Mouse (Mus musculus) embryonic facial prominence, embryonic 12.5 days (tissue): ENCODE results near the gene Dbp. TPM values are rescaled to one million over a fixed set of nuclear protein-coding genes. Genes with fewer than 3 reads are reported as not detected.
A peak's percentile ranks its signal among the peaks of the same experiment; 100 is the strongest.

Experiments
- ATAC-seq: fragments of 200-750 bp; cut with Nextera tagmentation; 2 replicates; pipeline ENCODE4 v1.8.0; 2017; ENCODE audit not compliant: insufficient number of reproducible peaks, insufficient read depth, low FRiP score, low TSS enrichment
- H3K27ac ChIP-seq: fragments of 300-500 bp; sonication (generic); 2 replicates; pipeline ENCODE4 v1.5.1; 2016; ENCODE audit warnings: mild to moderate bottlenecking
- H3K27me3 ChIP-seq: fragments of 300-500 bp; sonication (generic); 2 replicates; pipeline ENCODE4 v1.6.1; 2016; ENCODE audit warnings: mild to moderate bottlenecking, moderate library complexity
- H3K36me3 ChIP-seq: fragments of 300-500 bp; sonication (generic); 2 replicates; pipeline ENCODE4 v1.6.1; 2016; ENCODE audit warnings: mild to moderate bottlenecking
- H3K4me1 ChIP-seq: fragments of 300-500 bp; sonication (generic); 2 replicates; pipeline ENCODE4 v1.6.1; 2016
- H3K4me2 ChIP-seq: fragments of 300-500 bp; sonication (generic); replicated peaks from 2 replicates; pipeline ENCODE4 v1.6.1; 2016; ENCODE audit warnings: mild to moderate bottlenecking, moderate library complexity
- H3K4me3 ChIP-seq: fragments of 300-500 bp; sonication (generic); 2 replicates; pipeline ENCODE4 v1.5.1; 2016; ENCODE audit warnings: mild to moderate bottlenecking
- H3K9ac ChIP-seq: fragments of 300-500 bp; sonication (generic); 2 replicates; pipeline ENCODE4 v1.6.1; 2016; ENCODE audit warnings: mild to moderate bottlenecking, moderate library complexity
- H3K9me3 ChIP-seq: fragments of 300-500 bp; sonication (generic); 2 replicates; pipeline ENCODE4 v1.6.1; 2016; ENCODE audit warnings: mild to moderate bottlenecking, moderate library complexity
- WGBS: fragments of 180-500 bp; shearing (Covaris S2); methylation state at CpG from one replicate; pipeline ENCODE4 v1.1.7; 2016; 5-methylcytosine and 5-hydroxymethylcytosine counted together
- polyA plus RNA-seq: library from polyadenylated mRNA; unstranded; fragments of >200 nt; fragmentation: Nextera tagmentation; extraction: Ambion mirVana; gene quantifications from 2 replicates; pipeline ENCODE4 v1.2.1, GENCODE M21; 2016

Dbp gene
- polyA plus RNA-seq, 1 experiment from 2014 or later = 6.9 TPM

DNA sequence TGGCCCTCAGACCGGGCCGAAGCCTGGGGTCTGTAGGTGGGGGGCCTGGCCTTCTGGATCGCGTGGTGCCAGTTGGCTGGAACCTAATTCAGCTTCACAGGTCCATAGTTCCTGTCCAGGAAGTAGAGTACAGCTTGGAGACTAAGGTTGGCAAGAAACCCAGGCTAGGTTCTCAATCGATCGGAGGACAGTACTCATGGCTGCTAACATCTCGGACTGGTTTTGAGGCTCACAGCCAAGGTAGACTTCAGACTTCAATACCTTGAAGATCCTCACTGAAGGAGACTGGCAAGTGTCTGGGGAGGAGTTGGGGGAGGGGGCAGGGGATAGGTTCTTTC lies 16.3 kb downstream of the Dbp start:
- peaks cover 28% of the 10 kb centered on the region for H3K4me1 ChIP-seq
- H3K36me3 ChIP-seq = peaks cover 69% of the 10 kb centered on the region
- no peak overlapping the region for H3K4me2 ChIP-seq
- no peak for ATAC-seq
- no peak overlapping the region; the same call in 1 of the 2 replicates for H3K9ac ChIP-seq
- H3K4me3 ChIP-seq = no peak overlapping the region
- 80% methylated on average over 7 of the region's 7 CpGs for WGBS
- no peak overlapping the region for H3K27ac ChIP-seq
- no peaks in the 10 kb centered on the region for H3K9me3 ChIP-seq
- no peaks in the 10 kb centered on the region for H3K27me3 ChIP-seq

GRCm38 (mm10) chr7:45721642-45722347 lies 16.9 kb downstream of the Dbp start:
- Histone ChIP-seq H3K27me3 (no peaks in the 10 kb centered on the region), H3K4me2 (no peak overlapping the region), H3K9ac (0 out of 2 replicates have a peak overlapping the region, but pooled peaks have one; percentile 8), H3K9me3 (no peaks in the 10 kb centered on the region), H3K4me3 (no peak overlapping the region), H3K4me1 (peaks cover 22% of the 10 kb centered on the region), H3K27ac (no peak overlapping the region), H3K36me3 (peaks cover 75% of the 10 kb centered on the region)
- 67% methylated on average over 13 of the region's 13 CpGs for WGBS
- ATAC-seq = no peak

DNA sequence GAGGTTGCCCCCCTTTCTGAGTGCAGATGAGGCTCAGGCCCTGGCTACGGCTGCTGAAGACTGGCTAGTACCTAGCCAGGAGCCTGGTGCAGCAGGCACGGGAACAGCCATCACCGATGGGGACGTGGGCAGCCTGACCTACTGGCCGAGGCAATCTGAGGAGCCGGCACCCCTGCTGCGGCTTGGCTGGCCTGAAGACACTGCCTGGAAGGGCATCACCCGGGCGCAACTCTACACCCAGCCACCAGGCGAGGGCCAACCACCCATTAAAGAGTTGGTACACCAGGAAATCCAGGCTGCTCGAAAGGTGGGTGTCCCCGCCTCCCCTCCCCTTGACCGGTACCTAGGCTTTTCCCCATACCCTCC lies 17.4 kb downstream of the Dbp start:
- Histone ChIP-seq H3K27ac (no peak overlapping the region), H3K4me3 (no peak overlapping the region), H3K36me3 (peaks cover 80% of the 10 kb centered on the region), H3K9me3 (no peaks in the 10 kb centered on the region), H3K4me2 (no peak overlapping the region), H3K9ac (0 out of 2 replicates have a peak overlapping the region, but pooled peaks have one; percentile 8), H3K27me3 (no peaks in the 10 kb centered on the region), H3K4me1 (peaks cover 18% of the 10 kb centered on the region)
- ATAC-seq = no peak
- 80% methylated on average over 13 of the region's 13 CpGs for WGBS

DNA sequence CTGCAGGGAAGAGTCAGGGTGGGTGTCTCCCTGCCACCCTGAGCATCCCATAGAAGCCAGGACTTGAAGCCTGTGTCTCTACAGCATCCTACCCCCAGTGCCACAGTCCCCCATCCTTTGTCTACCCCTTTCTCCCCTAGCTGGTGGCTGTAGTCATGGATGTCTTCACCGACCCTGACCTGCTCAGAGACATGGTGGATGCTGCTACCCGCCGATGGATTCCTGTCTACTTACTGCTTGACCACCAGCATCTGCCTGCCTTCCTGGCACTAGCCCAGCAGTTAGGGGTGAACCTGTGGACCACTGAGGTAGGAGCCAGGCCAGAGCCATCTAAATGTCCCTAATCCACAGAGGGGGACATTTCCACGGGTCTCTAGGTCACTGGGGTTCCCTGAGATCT lies 18.4 kb downstream of the Dbp start:
- Histone ChIP-seq H3K9ac (no peak overlapping the region), H3K27ac (no peak overlapping the region), H3K36me3 (peaks cover 82% of the 10 kb centered on the region), H3K9me3 (no peaks in the 10 kb centered on the region), H3K4me1 (peaks cover 18% of the 10 kb centered on the region), H3K27me3 (no peaks in the 10 kb centered on the region), H3K4me3 (no peak overlapping the region), H3K4me2 (no peak overlapping the region)
- no peak for ATAC-seq
- 92% methylated on average over 4 of the region's 4 CpGs for WGBS

DNA sequence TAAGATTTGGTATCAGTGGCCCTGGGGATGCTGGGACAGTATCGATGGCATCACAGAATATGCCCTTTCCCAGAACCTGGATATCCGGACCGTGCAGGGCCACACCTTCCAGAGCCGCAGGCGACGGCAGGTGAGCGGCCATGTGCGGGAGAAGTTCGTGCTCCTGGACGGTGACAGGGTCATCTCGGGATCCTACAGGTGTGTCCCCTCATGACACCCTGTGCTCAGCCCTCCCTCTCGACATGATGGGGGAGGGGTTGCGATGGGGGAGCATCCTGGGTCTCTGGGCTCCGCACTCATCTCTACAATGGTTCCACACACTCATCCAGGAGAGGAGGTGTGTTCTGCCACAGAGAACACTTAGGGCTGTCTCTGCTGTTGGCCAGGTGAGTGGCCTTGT lies 18.9 kb downstream of the Dbp start:
- Histone ChIP-seq H3K9me3 (no peaks in the 10 kb centered on the region), H3K27ac (no peak overlapping the region), H3K36me3 (peaks cover 83% of the 10 kb centered on the region), H3K9ac (no peak overlapping the region), H3K4me1 (peaks cover 17% of the 10 kb centered on the region), H3K4me2 (no peak overlapping the region), H3K4me3 (no peak overlapping the region), H3K27me3 (no peaks in the 10 kb centered on the region)
- 91% methylated on average over 14 of the region's 14 CpGs for whole genome bisulfite sequencing
- no peak for ATAC-seq

GRCm38 (mm10) chr7:45725151-45725550 lies 20.3 kb downstream of the Dbp start:
- Histone ChIP-seq H3K9me3 (no peaks in the 10 kb centered on the region), H3K4me1 (peaks cover 4% of the 10 kb centered on the region; the same call in 1 of the 2 replicates), H3K4me2 (no peak overlapping the region), H3K36me3 (peaks cover 75% of the 10 kb centered on the region), H3K27me3 (no peaks in the 10 kb centered on the region), H3K9ac (no peak overlapping the region), H3K4me3 (no peak overlapping the region), H3K27ac (no peak overlapping the region)
- ATAC-seq = no peak
- 91% methylated on average over 9 of the region's 9 CpGs for WGBS

- no peak within 1 kb of the TSS for H3K9ac ChIP-seq
- WGBS = 86% methylated on average over 11 of the region's 11 CpGs
- H3K9me3 ChIP-seq = no peaks in the 10 kb centered on the region
- peaks cover 6% of the 10 kb centered on the region; the same call in 1 of the 2 replicates for H3K4me1 ChIP-seq
- no peak within 1 kb of the TSS for H3K27ac ChIP-seq
- ATAC-seq = no peak
- peaks cover 69% of the 10 kb centered on the region for H3K36me3 ChIP-seq
- no peak within 1 kb of the TSS for H3K4me3 ChIP-seq
- H3K4me2 ChIP-seq = no peak within 1 kb of the TSS
- no peaks in the 10 kb centered on the region for H3K27me3 ChIP-seq
These were observed 20.8 kb downstream of the Dbp start, which contains the start of gene Spaca4 for GRCm38 (mm10) chr7:45725713-45726112. TSS of gene Spaca4 (minus strand) at chr7:45725813.

GRCm38 (mm10) chr7:45726419-45726818 lies 21.5 kb downstream of the Dbp start:
- 91% methylated on average over 10 of the region's 10 CpGs for WGBS
- peaks cover 6% of the 10 kb centered on the region; the same call in 1 of the 2 replicates for H3K4me1 ChIP-seq
- no peaks in the 10 kb centered on the region for H3K27me3 ChIP-seq
- H3K27ac ChIP-seq = no peak overlapping the region
- H3K4me2 ChIP-seq = no peak overlapping the region
- no peak overlapping the region for H3K4me3 ChIP-seq
- no peaks in the 10 kb centered on the region for H3K9me3 ChIP-seq
- H3K36me3 ChIP-seq = peaks cover 62% of the 10 kb centered on the region
- no peak overlapping the region for H3K9ac ChIP-seq
- no peak for ATAC-seq

DNA sequence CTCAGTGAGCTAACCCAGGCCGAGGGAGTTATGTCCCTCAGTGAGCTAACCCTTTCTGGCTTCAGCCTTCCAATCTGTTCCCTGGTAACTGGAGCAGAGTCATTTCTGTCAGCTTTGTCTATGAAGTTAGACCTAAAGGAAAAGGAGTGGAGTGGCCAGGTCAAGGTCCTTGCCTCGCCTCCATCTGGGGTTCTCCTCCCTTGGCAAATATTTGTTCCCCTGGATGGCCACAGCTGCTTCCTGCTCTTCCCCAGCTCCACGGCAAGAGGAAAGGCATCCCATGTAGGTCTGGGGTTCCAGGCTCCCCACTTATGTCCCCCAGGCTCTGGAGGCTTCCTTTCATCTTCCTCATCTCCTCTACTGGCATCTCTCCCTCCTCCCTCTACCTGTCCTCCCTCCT lies 22.7 kb downstream of the Dbp start:
- no peak for ATAC-seq

GRCm38 (mm10) chr7:45730727-45731431 lies 26.0 kb downstream of the Dbp start:
- no peak overlapping the region for H3K9ac ChIP-seq
- peaks cover 6% of the 10 kb centered on the region; the same call in 1 of the 2 replicates for H3K4me1 ChIP-seq
- H3K27me3 ChIP-seq = no peaks in the 10 kb centered on the region
- 15% methylated on average over 16 of the region's 16 CpGs for WGBS
- H3K4me2 ChIP-seq = no peak overlapping the region
- H3K27ac ChIP-seq = no peak overlapping the region
- H3K9me3 ChIP-seq = no peaks in the 10 kb centered on the region
- no peak overlapping the region for H3K4me3 ChIP-seq
- ATAC-seq = no peak
- H3K36me3 ChIP-seq = peaks cover 20% of the 10 kb centered on the region

More for the DNA sequence above, 22.7 kb downstream of the Dbp start:
- 84% methylated on average over 3 of the region's 3 CpGs for WGBS
- peaks cover 50% of the 10 kb centered on the region for H3K36me3 ChIP-seq
- no peaks in the 10 kb centered on the region for H3K9me3 ChIP-seq
- no peak overlapping the region for H3K9ac ChIP-seq
- no peak overlapping the region for H3K4me3 ChIP-seq
- no peaks in the 10 kb centered on the region for H3K27me3 ChIP-seq
- H3K4me1 ChIP-seq = peaks cover 6% of the 10 kb centered on the region; the same call in 1 of the 2 replicates
- no peak overlapping the region for H3K4me2 ChIP-seq
- no peak overlapping the region for H3K27ac ChIP-seq

GRCm38 (mm10) chr7:45733477-45733876 lies 28.6 kb downstream of the Dbp start:
- Histone ChIP-seq H3K4me1 (peaks cover 6% of the 10 kb centered on the region; the same call in 1 of the 2 replicates), H3K27me3 (no peaks in the 10 kb centered on the region), H3K36me3 (peaks cover 4% of the 10 kb centered on the region), H3K4me3 (no peak overlapping the region), H3K9me3 (no peaks in the 10 kb centered on the region), H3K9ac (no peak overlapping the region), H3K4me2 (no peak overlapping the region), H3K27ac (no peak overlapping the region)
- WGBS = 84% methylated on average over 5 of the region's 5 CpGs
- ATAC-seq = no peak

- Histone ChIP-seq H3K9me3 (no peaks in the 10 kb centered on the region), H3K27ac (no peak overlapping the region), H3K27me3 (no peaks in the 10 kb centered on the region), H3K4me1 (no peaks in the 10 kb centered on the region), H3K36me3 (no peaks in the 10 kb centered on the region), H3K4me2 (no peak overlapping the region), H3K4me3 (no peak overlapping the region), H3K9ac (no peak overlapping the region)
- ATAC-seq = peak; percentile 73
- WGBS = 8% methylated on average over 9 of the region's 9 CpGs
These were observed 34.4 kb downstream of the Dbp start for GRCm38 (mm10) chr7:45739162-45739763.
